Mouse (Mus musculus) lung, adult 2 months (tissue): ENCODE measurements at regions not wholly inside any gene's neighbourhood (a gene's known extent, or its start where the extent isn't known, plus 50 kb on each side); places are given as distances from the start of the nearest gene placed in this dataset.

Experiments
- CTCF ChIP-seq: fragments of 200-500 bp; IDR thresholded peaks from 2 replicates; pipeline ENCODE4 v1.5.1; 2011; ENCODE audit warnings: mild to moderate bottlenecking, low read length, control low read depth; ENCODE audit not compliant: insufficient read depth
- POLR2A ChIP-seq: fragments of 200-500 bp; IDR thresholded peaks from 2 replicates; pipeline ENCODE4 v1.6.1; 2011; ENCODE audit warnings: low read depth, mild to moderate bottlenecking, control low read depth, low read length, borderline replicate concordance; ENCODE audit errors: extremely low read depth

DNA sequence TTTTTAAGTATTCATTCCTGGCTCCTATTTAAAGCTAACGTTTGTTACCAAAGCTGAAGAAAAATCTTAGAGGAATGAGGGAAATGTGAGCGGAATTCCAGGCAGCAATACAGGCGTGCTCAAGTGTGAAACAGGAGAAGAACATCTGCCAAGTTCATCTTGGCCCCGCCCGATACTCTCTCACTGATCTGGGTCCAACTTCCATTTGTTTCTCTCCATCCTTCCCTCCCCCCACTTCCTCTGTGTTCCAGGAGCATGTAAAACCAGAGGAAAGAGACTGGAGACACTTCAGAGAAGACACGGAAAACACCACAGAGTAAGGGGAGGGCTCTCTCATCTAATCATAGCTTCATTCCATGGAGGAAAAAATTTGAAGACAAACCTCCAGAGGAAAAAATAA, 346.7 kb downstream of the Gm11361 start:
- TF ChIP-seq POLR2A (no peak), CTCF (no peak)
